Mouse (Mus musculus) forebrain, embryonic 14.5 days (tissue): ENCODE data around the gene Aoc3. TPM values are rescaled to one million over a fixed set of nuclear protein-coding genes. Genes with fewer than 3 reads are reported as not detected.
"Not testable (repeated sequence)": the region's sequence is repeated elsewhere in the genome, so short reads cannot be mapped to it uniquely, and the experiment has no call there.

Source experiments
- ATAC-seq: fragments of 200-750 bp; cut with Nextera tagmentation; 2 replicates; pipeline ENCODE4 v1.8.0; 2017; ENCODE audit warnings: mild to moderate bottlenecking, moderate library complexity
- DNase-seq: peaks from one replicate; pipeline ENCODE4 v3.0.0-alpha.2; 2015; ENCODE audit warnings: low spot score
- H3K27ac ChIP-seq: fragments of 300-500 bp; sonication (generic); 2 replicates; pipeline ENCODE4 v1.5.1; 2014; ENCODE audit warnings: low read depth, mild to moderate bottlenecking, control low read depth, low read length, moderate library complexity
- H3K27me3 ChIP-seq: fragments of 300-500 bp; sonication (generic); replicated peaks from 2 replicates; pipeline ENCODE4 v1.6.1; 2014; ENCODE audit warnings: low read length, control low read depth, mixed read lengths; ENCODE audit not compliant: control insufficient read depth, insufficient read depth
- H3K36me3 ChIP-seq: fragments of 300-500 bp; sonication (generic); 2 replicates; pipeline ENCODE4 v1.6.1; 2014; ENCODE audit warnings: low read length, control low read depth; ENCODE audit not compliant: control insufficient read depth, insufficient read depth
- H3K4me1 ChIP-seq: fragments of 300-500 bp; sonication (generic); 2 replicates; pipeline ENCODE4 v1.6.1; 2014; ENCODE audit warnings: antibody characterized with exemption, low read length, control low read depth; ENCODE audit not compliant: control insufficient read depth, insufficient read depth
- H3K4me2 ChIP-seq: fragments of 300-500 bp; sonication (generic); 2 replicates; pipeline ENCODE4 v1.6.1; 2014; ENCODE audit warnings: mild to moderate bottlenecking, control low read depth, low read length
- H3K4me3 ChIP-seq: fragments of 300-500 bp; sonication (generic); 2 replicates; pipeline ENCODE4 v1.5.1; 2014; ENCODE audit warnings: low read depth, low read length, control low read depth
- H3K9ac ChIP-seq: fragments of 300-500 bp; sonication (generic); 2 replicates; pipeline ENCODE4 v1.6.1; 2014; ENCODE audit warnings: mild to moderate bottlenecking, low read length, control low read depth, moderate library complexity
- H3K9me3 ChIP-seq: fragments of 300-500 bp; sonication (generic); replicated peaks from 2 replicates; pipeline ENCODE4 v1.6.1; 2016; ENCODE audit warnings: low read length, control low read depth, mixed read lengths; ENCODE audit not compliant: control insufficient read depth
- WGBS: fragments of 180-500 bp; shearing (Covaris S2); extraction: QIAGEN DNeasy Blood & Tissue Kit; methylation state at CpG from one replicate; pipeline ENCODE4 v1.1.7; 2014; 5-methylcytosine and 5-hydroxymethylcytosine counted together
- microRNA-seq: library from miRNA; unstranded; fragments of <30 nt; microRNA quantifications from one replicate; pipeline ENCODE4, GENCODE M21; 2016
- polyA plus RNA-seq: library from polyadenylated mRNA; unstranded; fragments of >200 nt; fragmentation: Nextera tagmentation; extraction: Ambion mirVana; gene quantifications from 2 replicates; pipeline ENCODE4 v1.2.1, GENCODE M21; 2014

Aoc3 gene
- polyA plus RNA-seq, 1 experiment from 2014 or later = 0.08 TPM

GRCm38 (mm10) chr11:101378196-101378595, 47.8 kb downstream of the Aoc3 start:
- not testable (repeated sequence) for DNase-seq, H3K36me3 ChIP-seq, H3K9me3 ChIP-seq, H3K27ac ChIP-seq, H3K9ac ChIP-seq, H3K4me2 ChIP-seq, H3K27me3 ChIP-seq, H3K4me3 ChIP-seq, H3K4me1 ChIP-seq, ATAC-seq
- 98% methylated on average over 8 of the region's 8 CpGs for WGBS

GRCm38 (mm10) chr11:101378926-101379325, 48.5 kb downstream of the Aoc3 start:
- Histone ChIP-seq H3K27me3 (no peaks in the 10 kb centered on the region), H3K4me2 (no peak overlapping the region), H3K4me1 (no peaks in the 10 kb centered on the region), H3K27ac (no peak overlapping the region), H3K9ac (no peak overlapping the region), H3K9me3 (no peaks in the 10 kb centered on the region), H3K4me3 (no peak overlapping the region), H3K36me3 (no peaks in the 10 kb centered on the region)
- 83% methylated on average over 6 of the region's 6 CpGs for WGBS
- no peak for ATAC-seq
- DNase-seq = no peak

DNA sequence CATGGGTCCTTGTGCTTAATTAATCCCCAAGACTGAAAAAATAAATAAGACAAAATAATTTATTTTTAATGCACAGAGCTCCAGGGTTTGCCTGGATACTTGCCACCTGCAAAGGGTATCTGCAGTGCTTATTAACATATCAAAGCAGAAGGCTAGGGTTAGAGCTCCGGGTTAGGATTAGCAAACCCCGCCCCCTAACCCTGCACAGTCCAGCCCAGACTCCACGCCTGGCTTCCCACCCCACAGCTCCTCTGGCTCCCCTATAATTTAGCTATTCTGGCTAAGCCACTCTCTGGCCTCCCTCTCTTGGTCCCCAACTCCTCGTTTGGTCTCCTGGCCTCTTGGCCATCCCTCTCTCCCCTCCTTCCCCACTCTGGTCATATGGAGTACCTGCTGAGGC, 51.4 kb downstream of the Aoc3 start:
- Histone ChIP-seq H3K9ac (no peak overlapping the region), H3K27me3 (no peaks in the 10 kb centered on the region), H3K4me1 (no peaks in the 10 kb centered on the region), H3K9me3 (no peaks in the 10 kb centered on the region), H3K27ac (no peak overlapping the region), H3K4me3 (no peak overlapping the region), H3K4me2 (no peak overlapping the region), H3K36me3 (no peaks in the 10 kb centered on the region)
- peak; percentile 1 for DNase-seq
- 9% methylated on average over 4 of the region's 4 CpGs for WGBS
- no peak for ATAC-seq

Small RNA genes lying within 50 kb of the gene (microRNA-seq; reads per million reads assigned to microRNA genes)
- gene Gm25593 = not detected

Other genes with a start within 250 kb of the Aoc3 start
- 52.9 and 54.9 TPM in 2 replicates for gene Coasy, start 248.0 kb upstream of the Aoc3 start, polyA plus RNA-seq
- 100 and 109 TPM in 2 replicates for gene Mlx, start 243.3 kb upstream of the Aoc3 start, polyA plus RNA-seq
- 39.8 and 54.3 TPM in 2 replicates for gene Psmc3ip, start 235.2 kb upstream of the Aoc3 start, polyA plus RNA-seq
- gene Retreg3, start 210.7 kb upstream of the Aoc3 start, polyA plus RNA-seq = 14.0 and 14.4 TPM in 2 replicates
- gene Tubg1, start 210.7 kb upstream of the Aoc3 start, polyA plus RNA-seq = 84.9 and 87.8 TPM in 2 replicates
- gene Tubg2, start 174.7 kb upstream of the Aoc3 start, polyA plus RNA-seq = 27.4 and 31.9 TPM in 2 replicates
- gene Cntnap1, start 160.1 kb upstream of the Aoc3 start, polyA plus RNA-seq = 0.39 and 0.48 TPM in 2 replicates
- gene Plekhh3, start 159.3 kb upstream of the Aoc3 start, polyA plus RNA-seq = 4.6 and 5.5 TPM in 2 replicates
- gene Ccr10, start 155.2 kb upstream of the Aoc3 start, polyA plus RNA-seq = 0.10 TPM in 1 of 2 replicates, not detected in the other
- 16.1 and 22.4 TPM in 2 replicates for gene Ezh1, start 104.1 kb upstream of the Aoc3 start, polyA plus RNA-seq
- gene Ramp2, start 84.6 kb upstream of the Aoc3 start, polyA plus RNA-seq = 80.4 and 80.9 TPM in 2 replicates
- gene Vps25, start 76.9 kb upstream of the Aoc3 start, polyA plus RNA-seq = 110 and 118 TPM in 2 replicates
- gene Wnk4, start 70.0 kb upstream of the Aoc3 start, polyA plus RNA-seq = 3.0 and 3.4 TPM in 2 replicates
- 0.76 and 1.3 TPM in 2 replicates for gene Cntd1, start 51.6 kb upstream of the Aoc3 start, polyA plus RNA-seq
- gene Coa3, start 51.5 kb upstream of the Aoc3 start, polyA plus RNA-seq = 237 and 260 TPM in 2 replicates
- gene Becn1, start 28.3 kb upstream of the Aoc3 start, polyA plus RNA-seq = 172 and 177 TPM in 2 replicates
- gene Psme3, start 14.4 kb upstream of the Aoc3 start, polyA plus RNA-seq = 103 and 107 TPM in 2 replicates
- gene Aoc2, start 5.5 kb upstream of the Aoc3 start, polyA plus RNA-seq = 0.94 and 1.1 TPM in 2 replicates
- gene G6pc, start 37.0 kb downstream of the Aoc3 start, polyA plus RNA-seq = 0.09 TPM in 1 of 2 replicates, not detected in the other
- gene Aarsd1, start 87.0 kb downstream of the Aoc3 start, polyA plus RNA-seq = 89.6 and 92.5 TPM in 2 replicates
- gene Gm27029, start 94.2 kb downstream of the Aoc3 start, polyA plus RNA-seq = 6.8 and 7.3 TPM in 2 replicates
- 14.7 and 21.2 TPM in 2 replicates for gene Rundc1, start 94.5 kb downstream of the Aoc3 start, polyA plus RNA-seq
- gene Ptges3l, start 94.7 kb downstream of the Aoc3 start, polyA plus RNA-seq = 1.2 TPM in 2 replicates
- 281 and 371 TPM in 2 replicates for gene Rpl27, start 111.7 kb downstream of the Aoc3 start, polyA plus RNA-seq
- 2.7 and 3.4 TPM in 2 replicates for gene Ifi35, start 117.8 kb downstream of the Aoc3 start, polyA plus RNA-seq
- gene Rnd2, start 134.4 kb downstream of the Aoc3 start, polyA plus RNA-seq = 98.7 and 131 TPM in 2 replicates
- 77.5 and 85.7 TPM in 2 replicates for gene Vat1, start 135.6 kb downstream of the Aoc3 start, polyA plus RNA-seq
- gene Brca1, start 221.3 kb downstream of the Aoc3 start, polyA plus RNA-seq = 7.9 and 8.1 TPM in 2 replicates
- gene Nbr1, start 221.5 kb downstream of the Aoc3 start, polyA plus RNA-seq = 98.3 and 109 TPM in 2 replicates